Mouse (Mus musculus): Measurements from ENCODE around the gene 1700092M07Rik.
"Not testable (repeated sequence)": the region's sequence is repeated elsewhere in the genome, so short reads cannot be mapped to it uniquely, and the experiment has no call there.

1700092M07Rik gene

GRCm38 (mm10) chr19:8715868-8716766 lies 24.4 kb upstream of the 1700092M07Rik start:
- no peak for ATAC-seq (ENCODE audit: insufficient number of reproducible peaks, low FRiP score, low TSS enrichment)

DNA sequence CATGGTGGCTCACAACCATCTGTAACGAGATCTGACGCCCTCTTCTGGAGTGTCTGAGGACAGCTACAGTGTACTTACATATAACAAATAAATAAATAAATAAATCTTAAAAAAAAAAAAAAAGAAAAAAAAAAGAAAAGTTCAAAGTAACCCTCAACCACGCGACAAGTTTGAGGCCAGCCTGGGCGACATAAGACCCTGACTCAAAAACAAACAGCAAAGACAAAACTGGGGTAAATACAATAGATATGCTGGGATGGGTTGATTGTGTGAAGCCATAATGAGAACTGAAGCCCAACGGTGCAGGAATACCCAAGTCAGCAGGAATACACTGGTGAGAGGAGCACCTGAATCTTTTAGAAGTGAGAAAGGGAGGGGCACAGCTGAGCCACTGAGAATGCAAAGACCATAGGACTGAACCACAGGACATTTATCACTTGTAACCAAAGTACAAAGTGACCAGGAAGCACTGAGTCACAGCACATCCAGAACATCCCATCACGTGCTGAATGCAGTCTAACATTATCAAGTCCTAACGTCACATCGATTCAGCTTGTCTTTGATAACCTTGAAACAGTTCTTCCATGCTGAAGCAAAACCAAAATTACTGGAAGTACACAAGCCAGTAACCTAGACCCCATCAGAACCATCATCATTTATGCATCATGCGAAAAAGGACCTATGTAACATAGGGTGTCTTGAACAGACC lies 23.6 kb upstream of the 1700092M07Rik start:
- ATAC-seq (ENCODE audit: insufficient number of reproducible peaks, low FRiP score, low TSS enrichment), result no peak

GRCm38 (mm10) chr19:8718357-8718756 lies 22.2 kb upstream of the 1700092M07Rik start:
- ATAC-seq (ENCODE audit: insufficient number of reproducible peaks, low FRiP score, low TSS enrichment), result no peak

DNA sequence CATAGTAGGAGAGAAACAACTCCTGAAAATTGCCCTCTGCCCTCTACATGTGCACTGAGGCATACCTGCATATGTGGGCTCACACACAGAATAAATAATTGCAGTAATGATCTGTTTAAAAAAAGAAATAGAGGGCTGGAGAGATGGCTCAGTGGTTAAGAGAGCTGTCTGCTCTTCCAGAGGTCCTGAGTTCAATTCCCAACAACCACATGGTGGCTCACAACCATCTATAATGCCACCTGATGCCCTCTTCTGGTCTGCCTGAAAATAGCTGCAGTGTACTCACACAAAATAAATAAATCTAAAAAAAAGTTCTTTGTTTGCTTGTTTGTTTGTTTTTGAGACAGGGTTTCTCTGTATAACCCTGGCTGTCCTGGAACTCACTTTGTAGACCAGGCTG lies 21.5 kb upstream of the 1700092M07Rik start:
- ATAC-seq (ENCODE audit: insufficient number of reproducible peaks, low FRiP score, low TSS enrichment), result not testable (repeated sequence)

DNA sequence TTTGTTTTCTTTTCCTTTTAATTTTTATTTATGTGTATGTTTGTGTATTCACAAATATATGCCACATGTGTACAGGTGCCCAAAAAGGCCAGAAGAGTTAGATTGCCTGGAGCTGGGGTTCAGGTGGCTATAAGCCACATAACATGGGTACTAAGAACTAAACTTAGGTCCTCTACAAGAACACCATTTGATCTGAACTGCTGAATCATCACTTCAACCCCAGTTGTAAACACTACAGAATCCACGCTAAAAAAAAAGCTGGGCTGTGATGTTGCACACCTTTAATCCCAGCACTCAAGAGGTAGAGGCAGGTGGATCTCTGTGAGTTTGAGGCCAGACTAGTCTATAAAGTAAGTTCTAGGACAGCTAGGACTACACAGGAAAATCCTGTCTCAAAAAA lies 19.1 kb upstream of the 1700092M07Rik start:
- no peak for ATAC-seq (ENCODE audit: insufficient number of reproducible peaks, low FRiP score, low TSS enrichment)

DNA sequence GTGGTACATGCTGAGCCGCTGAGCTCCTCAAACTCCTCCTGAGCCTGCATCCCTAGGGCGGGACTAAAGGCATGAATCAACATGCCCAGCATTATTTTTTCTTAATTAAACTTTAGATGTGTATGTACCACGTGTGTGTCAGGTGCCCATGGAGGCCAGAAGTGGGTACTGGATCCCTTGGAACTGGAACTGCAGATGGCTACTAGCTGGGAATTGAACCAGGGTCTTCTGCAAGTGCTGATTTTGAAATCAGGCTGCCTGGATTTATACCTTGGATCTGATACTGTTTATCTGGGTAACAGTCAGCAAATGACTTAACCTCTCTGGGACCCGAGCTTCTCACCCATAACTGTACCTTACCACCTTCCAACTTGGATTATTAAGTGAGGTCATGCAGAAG lies 18.5 kb upstream of the 1700092M07Rik start:
- no peak for ATAC-seq (ENCODE audit: insufficient number of reproducible peaks, low FRiP score, low TSS enrichment)

DNA sequence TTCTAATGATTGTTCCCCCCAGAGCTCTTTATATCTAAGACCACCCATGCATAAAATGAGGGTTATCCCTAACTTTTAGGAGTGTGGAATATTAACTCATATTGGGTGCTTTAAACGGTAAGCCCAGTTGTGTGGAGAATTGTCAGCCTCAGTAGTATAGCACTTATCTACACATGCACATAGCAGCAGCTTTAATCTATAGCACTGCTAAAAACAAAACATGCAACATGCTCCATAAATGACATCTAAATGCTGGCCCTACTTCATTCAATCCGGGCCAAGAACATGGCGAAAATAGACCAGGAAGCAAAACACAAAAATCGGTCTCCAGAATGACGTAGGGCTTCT lies 18.0 kb upstream of the 1700092M07Rik start:
- ATAC-seq (ENCODE audit: insufficient number of reproducible peaks, low FRiP score, low TSS enrichment), result no peak

DNA sequence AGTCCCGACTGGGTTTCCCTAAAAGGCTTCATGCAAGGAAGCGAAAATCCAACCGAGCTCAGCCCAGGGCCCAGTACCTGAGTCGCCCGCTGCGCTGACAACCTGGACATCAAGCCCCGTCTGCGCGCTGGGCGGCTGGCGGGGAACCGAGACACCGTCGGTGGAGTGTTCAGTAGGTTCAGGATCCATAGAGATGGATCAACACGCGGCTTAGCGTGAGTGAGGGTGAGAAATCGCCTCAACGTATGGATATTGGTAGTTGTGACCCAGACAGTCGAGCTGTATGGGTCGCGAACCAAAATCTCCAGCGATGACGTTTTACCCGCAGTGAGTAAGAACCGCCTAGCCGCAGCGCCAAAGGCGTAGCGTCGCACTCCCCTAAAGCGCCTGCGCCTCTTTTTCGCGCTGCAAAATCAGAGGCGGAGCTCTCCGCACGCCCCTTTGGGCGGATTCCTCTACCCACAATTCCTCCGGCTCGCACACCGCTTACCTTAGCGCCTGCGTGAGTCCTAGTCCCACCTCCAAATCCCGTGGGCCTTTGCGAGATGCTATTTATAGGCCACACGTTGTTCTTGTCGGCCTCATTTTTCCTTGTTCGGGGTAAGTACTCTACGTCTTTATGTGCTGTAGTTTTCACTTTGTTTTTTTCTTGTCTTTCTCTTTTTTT lies 17.5 kb upstream of the 1700092M07Rik start, which contains the start of gene Slc3a2:
Gene Slc3a2, minus strand, starts transcription at position 463 of the 667 bp plus-strand sequence.
- ATAC-seq (ENCODE audit: insufficient number of reproducible peaks, low FRiP score, low TSS enrichment), result peak; percentile 91

GRCm38 (mm10) chr19:8723574-8724346 lies 16.8 kb upstream of the 1700092M07Rik start:
- ATAC-seq (ENCODE audit: insufficient number of reproducible peaks, low FRiP score, low TSS enrichment), result no peak

GRCm38 (mm10) chr19:8724392-8724791 lies 16.1 kb upstream of the 1700092M07Rik start:
- no peak for ATAC-seq (ENCODE audit: insufficient number of reproducible peaks, low FRiP score, low TSS enrichment)

- no peak for ATAC-seq (ENCODE audit: insufficient number of reproducible peaks, low FRiP score, low TSS enrichment)
These were observed 15.4 kb upstream of the 1700092M07Rik start for GRCm38 (mm10) chr19:8725081-8725613.

DNA sequence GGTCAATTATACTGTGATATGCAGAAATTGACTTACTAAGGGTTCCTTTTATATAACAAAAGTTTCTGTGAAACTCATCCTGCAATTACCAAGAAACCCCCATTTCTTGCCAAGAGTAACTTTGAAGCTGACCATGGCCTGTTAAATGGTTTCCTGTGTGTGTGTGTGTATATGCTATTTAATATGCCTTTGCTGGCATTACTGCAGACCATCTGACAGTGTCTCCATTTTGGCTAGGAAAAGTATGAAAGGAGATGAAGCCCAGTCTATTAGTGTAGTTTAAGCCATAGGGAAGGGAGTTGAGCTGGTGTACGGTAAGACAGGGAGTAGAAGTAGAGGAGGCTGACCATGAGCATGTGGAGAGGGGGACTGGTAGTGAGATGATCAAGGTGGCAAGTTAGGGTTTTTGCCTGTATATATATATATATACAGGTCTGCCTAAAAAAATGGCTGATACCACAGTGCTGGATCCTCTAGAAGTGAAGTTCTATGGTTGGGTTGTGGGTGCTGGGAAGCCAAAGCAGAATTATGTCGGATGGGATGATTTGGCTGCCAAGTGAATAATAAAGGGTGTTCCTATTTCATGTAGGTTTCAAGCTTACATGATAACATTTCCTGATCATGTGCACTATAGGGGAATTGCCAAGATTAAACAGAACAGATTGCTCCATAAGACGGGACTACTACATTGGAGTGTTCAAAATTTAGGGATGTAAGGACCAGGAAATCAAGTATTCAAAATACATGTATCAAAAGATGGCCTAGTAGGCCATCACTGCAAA lies 13.7 kb upstream of the 1700092M07Rik start:
- no peak for ATAC-seq (ENCODE audit: insufficient number of reproducible peaks, low FRiP score, low TSS enrichment)

- ATAC-seq (ENCODE audit: insufficient number of reproducible peaks, low FRiP score, low TSS enrichment), result no peak
These were observed 12.9 kb upstream of the 1700092M07Rik start for GRCm38 (mm10) chr19:8727495-8728114.

- not testable (repeated sequence) for ATAC-seq (ENCODE audit: insufficient number of reproducible peaks, low FRiP score, low TSS enrichment)
These were observed 12.0 kb upstream of the 1700092M07Rik start for GRCm38 (mm10) chr19:8728335-8729099.

- ATAC-seq (ENCODE audit: insufficient number of reproducible peaks, low FRiP score, low TSS enrichment), result no peak
These were observed 6.2 kb upstream of the 1700092M07Rik start for GRCm38 (mm10) chr19:8734334-8734733.

- ATAC-seq (ENCODE audit: insufficient number of reproducible peaks, low FRiP score, low TSS enrichment), result peak; percentile 64; the same call in 1 of the 2 replicates
These were observed 4.9 kb upstream of the 1700092M07Rik start, which contains the start of gene Wdr74 for GRCm38 (mm10) chr19:8735389-8736159. Gene Wdr74 (plus strand): TSS chr19:8735827.

GRCm38 (mm10) chr19:8736160-8736467 lies 4.4 kb upstream of the 1700092M07Rik start:
- ATAC-seq (ENCODE audit: insufficient number of reproducible peaks, low FRiP score, low TSS enrichment), result no peak

Data from cerebellum, adult (tissue).